Mouse (Mus musculus): ENCODE results near the gene Ebpl. TPM values are rescaled to one million over a fixed set of nuclear protein-coding genes. Genes with fewer than 3 reads are reported as not detected.
"Not testable (repeated sequence)": the region's sequence is repeated elsewhere in the genome, so short reads cannot be mapped to it uniquely, and the experiment has no call there.

The Ebpl gene
- polyA plus RNA-seq, 1 experiment from 2014 or later: 4.0 TPM

DNA sequence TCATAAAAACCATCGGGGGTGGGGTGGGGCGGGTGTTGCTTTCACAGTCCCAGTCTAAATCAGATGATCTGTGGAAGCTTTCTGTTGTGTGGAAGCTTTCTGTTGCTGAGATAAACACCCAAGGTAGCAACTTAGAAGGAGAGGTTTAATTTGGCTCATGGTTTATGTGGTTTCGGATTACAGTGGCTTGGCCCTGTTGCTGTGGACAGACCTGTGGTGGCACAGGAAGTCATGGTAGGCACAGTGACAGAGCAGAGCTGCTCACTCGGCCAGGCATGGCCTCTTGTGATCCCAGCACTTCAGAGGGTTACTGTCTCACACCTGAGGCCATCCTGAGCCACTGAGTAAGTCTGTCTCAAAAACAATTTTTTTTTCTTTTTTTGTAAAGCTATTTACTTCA, 20.9 kb downstream of the Ebpl start:
- no peak overlapping the region for H3K4me2 ChIP-seq (ENCODE audit: low read depth, low read length)
- H3K9me3 ChIP-seq (replicated peaks; ENCODE audit: control insufficient read depth, low read length): no peaks in the 10 kb centered on the region
- H3K27ac ChIP-seq (ENCODE audit: low read length): no peak overlapping the region
- H3K27me3 ChIP-seq (ENCODE audit: control insufficient read depth, insufficient read depth, low read length): no peaks in the 10 kb centered on the region
- H3K36me3 ChIP-seq (ENCODE audit: control insufficient read depth, insufficient read depth): no peaks in the 10 kb centered on the region
- H3K4me3 ChIP-seq (ENCODE audit: low read length): no peak overlapping the region
- no peaks in the 10 kb centered on the region for H3K4me1 ChIP-seq (ENCODE audit: control insufficient read depth, insufficient read depth, low read length)
- no peak overlapping the region for H3K9ac ChIP-seq (ENCODE audit: low read length)
- 80% methylated on average over 4 of the region's 4 CpGs for WGBS
- no peak for ATAC-seq (replicated peaks; ENCODE audit: extremely low read depth, insufficient read depth, low FRiP score)

DNA sequence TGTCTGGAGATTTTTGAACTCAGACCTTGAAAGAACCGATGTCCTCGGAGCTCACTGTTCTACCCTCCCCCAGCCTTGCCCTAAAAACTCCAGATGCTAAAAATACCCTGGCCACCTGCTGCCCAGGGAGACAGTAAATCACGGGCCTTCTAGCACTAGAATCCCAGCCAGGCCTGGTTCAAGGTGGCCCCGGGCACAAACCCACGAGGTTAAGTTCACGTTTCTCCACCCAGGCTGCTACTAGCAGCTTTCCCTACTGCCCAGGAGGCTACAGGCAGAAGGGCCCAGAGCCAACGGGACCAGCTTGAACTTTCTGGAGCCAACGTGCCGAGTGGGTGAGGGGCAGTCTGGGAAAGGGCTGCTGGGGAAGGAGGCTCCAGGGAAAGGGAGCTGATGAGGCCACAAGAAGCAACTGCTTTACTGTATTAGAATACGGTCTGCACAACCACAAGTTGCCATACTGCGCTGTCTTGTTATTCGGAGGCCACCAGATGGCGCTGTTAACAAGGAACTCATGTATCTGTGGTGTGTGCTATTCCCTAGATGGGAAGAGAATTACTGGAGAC, 29.2 kb downstream of the Ebpl start:
- Histone ChIP-seq H3K36me3 (ENCODE audit: control insufficient read depth, insufficient read depth) (no peaks in the 10 kb centered on the region), H3K27ac (ENCODE audit: low read length) (peak overlapping the region; percentile 85), H3K27me3 (ENCODE audit: control insufficient read depth, insufficient read depth, low read length) (no peaks in the 10 kb centered on the region), H3K9me3 (replicated peaks; ENCODE audit: control insufficient read depth, low read length) (no peaks in the 10 kb centered on the region), H3K4me3 (ENCODE audit: low read length) (no peak overlapping the region), H3K4me2 (ENCODE audit: low read depth, low read length) (peak overlapping the region; percentile 57), H3K9ac (ENCODE audit: low read length) (peak overlapping the region; percentile 67), H3K4me1 (ENCODE audit: control insufficient read depth, insufficient read depth, low read length) (peaks cover 14% of the 10 kb centered on the region)
- peak; percentile 81 for ATAC-seq (replicated peaks; ENCODE audit: extremely low read depth, insufficient read depth, low FRiP score)
- 12% methylated on average over 13 of the region's 13 CpGs for WGBS

DNA sequence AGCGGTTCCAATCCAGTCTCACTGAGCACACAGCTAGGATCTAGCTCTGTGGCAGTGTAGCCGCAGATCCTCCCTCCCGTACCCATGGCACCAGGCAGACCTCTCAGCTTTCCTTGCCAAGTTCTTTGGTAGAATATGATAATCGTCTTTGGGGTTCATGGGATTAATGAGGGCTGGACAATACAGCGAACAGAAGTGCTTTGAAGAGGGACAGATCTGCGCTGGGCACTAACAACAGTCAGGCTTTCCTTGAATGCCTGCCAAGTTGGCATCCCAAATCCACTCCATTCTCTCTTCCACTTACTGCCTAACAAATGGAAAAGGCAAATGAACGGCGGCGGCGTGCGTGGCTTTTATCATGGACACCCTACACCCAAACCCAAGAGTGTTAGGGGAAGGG, 29.6 kb downstream of the Ebpl start:
- H3K4me2 ChIP-seq (ENCODE audit: low read depth, low read length): peak overlapping the region; percentile 57
- 59% methylated on average over 11 of the region's 11 CpGs for WGBS
- ATAC-seq (replicated peaks; ENCODE audit: extremely low read depth, insufficient read depth, low FRiP score): no peak

DNA sequence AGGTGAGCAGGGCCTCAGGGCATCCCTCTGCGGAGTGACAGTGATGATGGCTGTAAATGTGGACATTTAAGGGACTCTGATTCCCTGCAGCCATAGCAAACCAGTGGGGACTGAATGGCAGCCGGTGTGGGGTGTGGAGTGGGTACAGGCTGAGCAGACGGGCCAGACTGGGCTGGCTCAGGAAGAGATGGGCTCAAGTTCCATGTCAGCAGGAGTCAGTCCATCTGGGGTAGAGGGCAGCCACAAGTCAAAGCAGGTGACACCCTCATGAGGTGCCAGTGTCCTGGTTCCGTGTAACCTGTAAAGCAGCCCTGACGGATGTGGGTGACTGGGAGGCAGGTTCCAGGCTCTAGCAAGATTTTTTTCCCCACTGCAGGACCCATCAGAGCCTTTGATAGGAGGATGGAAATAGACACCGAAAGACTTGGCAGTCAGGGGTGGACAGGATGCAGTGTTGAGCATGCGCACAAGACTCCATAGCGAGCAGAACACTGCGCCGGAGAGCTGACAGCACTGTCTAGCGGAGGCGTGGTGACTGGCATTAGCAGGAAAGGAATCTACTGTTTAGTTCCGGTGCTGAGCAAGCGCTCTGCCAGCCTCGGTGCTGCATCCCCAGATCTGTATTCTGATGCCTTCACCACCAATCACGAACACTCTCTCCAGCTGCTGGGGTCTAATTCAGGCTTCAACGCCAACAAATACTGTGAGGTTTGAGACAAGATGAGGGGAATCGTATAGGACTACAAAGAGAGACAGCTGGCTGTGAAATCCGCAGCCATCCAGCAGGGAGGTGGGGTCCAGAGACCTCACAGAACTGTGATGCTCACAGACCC, 32.4 kb downstream of the Ebpl start:
- no peaks in the 10 kb centered on the region for H3K36me3 ChIP-seq (ENCODE audit: control insufficient read depth, insufficient read depth)
- peak overlapping the region; percentile 63 for H3K4me2 ChIP-seq (ENCODE audit: low read depth, low read length)
- H3K4me1 ChIP-seq (ENCODE audit: control insufficient read depth, insufficient read depth, low read length): peaks cover 14% of the 10 kb centered on the region
- H3K9me3 ChIP-seq (replicated peaks; ENCODE audit: control insufficient read depth, low read length): no peaks in the 10 kb centered on the region; the same call in 1 of the 2 replicates
- 31% methylated on average over 19 of the region's 19 CpGs for WGBS
- H3K27me3 ChIP-seq (ENCODE audit: control insufficient read depth, insufficient read depth, low read length): no peaks in the 10 kb centered on the region
- H3K4me3 ChIP-seq (ENCODE audit: low read length): peak overlapping the region; percentile 29
- peak overlapping the region; percentile 52 for H3K9ac ChIP-seq (ENCODE audit: low read length)
- H3K27ac ChIP-seq (ENCODE audit: low read length): 0 out of 2 replicates have a peak overlapping the region, but pooled peaks have one; percentile 2
- ATAC-seq (replicated peaks; ENCODE audit: extremely low read depth, insufficient read depth, low FRiP score): peak; percentile 74

More for the DNA sequence above, 29.6 kb downstream of the Ebpl start:
- no peak overlapping the region for H3K4me3 ChIP-seq (ENCODE audit: low read length)
- peak overlapping the region; percentile 46 for H3K9ac ChIP-seq (ENCODE audit: low read length)
- H3K27ac ChIP-seq (ENCODE audit: low read length): peak overlapping the region; percentile 85
- H3K9me3 ChIP-seq (replicated peaks; ENCODE audit: control insufficient read depth, low read length): no peaks in the 10 kb centered on the region
- peaks cover 14% of the 10 kb centered on the region for H3K4me1 ChIP-seq (ENCODE audit: control insufficient read depth, insufficient read depth, low read length)
- H3K36me3 ChIP-seq (ENCODE audit: control insufficient read depth, insufficient read depth): no peaks in the 10 kb centered on the region
- H3K27me3 ChIP-seq (ENCODE audit: control insufficient read depth, insufficient read depth, low read length): no peaks in the 10 kb centered on the region

DNA sequence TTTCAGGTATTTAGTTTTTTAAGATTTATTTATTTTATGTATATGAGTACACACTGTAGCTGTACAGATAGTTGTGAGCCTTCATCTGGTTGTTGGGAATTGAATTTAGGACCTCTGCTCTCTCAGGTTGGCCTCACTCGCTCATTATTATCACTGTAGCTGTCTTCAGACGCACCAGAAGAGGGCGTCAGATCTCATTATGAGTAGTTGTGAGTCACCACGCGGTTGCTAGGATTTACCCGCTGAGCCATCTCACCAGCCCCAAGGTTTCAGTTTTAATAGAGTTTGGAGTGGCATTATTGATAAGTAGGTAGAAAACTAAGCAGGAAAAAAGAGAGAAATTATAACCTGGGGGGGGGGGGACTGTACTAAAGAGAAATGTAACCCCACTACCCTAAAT, 33.2 kb downstream of the Ebpl start:
- not testable (repeated sequence) for H3K36me3 ChIP-seq (ENCODE audit: control insufficient read depth, insufficient read depth); H3K27me3 ChIP-seq (ENCODE audit: control insufficient read depth, insufficient read depth, low read length); H3K4me3 ChIP-seq (ENCODE audit: low read length); H3K9me3 ChIP-seq (replicated peaks; ENCODE audit: control insufficient read depth, low read length); H3K9ac ChIP-seq (ENCODE audit: low read length); H3K27ac ChIP-seq (ENCODE audit: low read length); H3K4me2 ChIP-seq (ENCODE audit: low read depth, low read length); ATAC-seq (replicated peaks; ENCODE audit: extremely low read depth, insufficient read depth, low FRiP score)
- H3K4me1 ChIP-seq (ENCODE audit: control insufficient read depth, insufficient read depth, low read length): peaks cover 14% of the 10 kb centered on the region
- 27% methylated on average over 6 of the region's 6 CpGs for WGBS

DNA sequence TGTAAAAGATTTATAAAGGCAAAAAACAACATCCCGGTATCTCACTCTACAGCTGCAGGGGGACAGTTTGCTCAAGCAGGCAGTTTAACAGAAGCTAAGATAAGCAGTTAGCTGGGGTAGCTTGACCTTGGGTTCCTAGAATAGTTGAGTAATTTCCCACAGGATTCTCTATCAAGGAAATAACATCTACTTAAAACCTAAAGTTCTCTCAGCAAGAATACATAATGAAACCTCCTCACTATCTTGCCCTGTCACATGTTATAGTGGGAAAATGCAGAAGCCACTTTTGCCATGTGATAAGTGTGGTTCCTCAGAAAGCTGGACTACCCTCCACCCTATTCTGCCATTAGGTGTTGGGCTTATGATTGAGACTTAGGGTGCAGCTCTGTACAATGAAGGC, 37.5 kb downstream of the Ebpl start:
- H3K27ac ChIP-seq (ENCODE audit: low read length): no peak overlapping the region
- peaks cover 4% of the 10 kb centered on the region; the same call in 1 of the 2 replicates for H3K4me1 ChIP-seq (ENCODE audit: control insufficient read depth, insufficient read depth, low read length)
- peaks cover 5% of the 10 kb centered on the region for H3K9me3 ChIP-seq (replicated peaks; ENCODE audit: control insufficient read depth, low read length)
- whole genome bisulfite sequencing: 93% methylated on average over 1 of the region's 1 CpGs
- no peaks in the 10 kb centered on the region for H3K36me3 ChIP-seq (ENCODE audit: control insufficient read depth, insufficient read depth)
- ATAC-seq (replicated peaks; ENCODE audit: extremely low read depth, insufficient read depth, low FRiP score): no peak
- H3K4me3 ChIP-seq (ENCODE audit: low read length): no peak overlapping the region
- no peak overlapping the region for H3K9ac ChIP-seq (ENCODE audit: low read length)
- H3K27me3 ChIP-seq (ENCODE audit: control insufficient read depth, insufficient read depth, low read length): no peaks in the 10 kb centered on the region
- H3K4me2 ChIP-seq (ENCODE audit: low read depth, low read length): no peak overlapping the region

DNA sequence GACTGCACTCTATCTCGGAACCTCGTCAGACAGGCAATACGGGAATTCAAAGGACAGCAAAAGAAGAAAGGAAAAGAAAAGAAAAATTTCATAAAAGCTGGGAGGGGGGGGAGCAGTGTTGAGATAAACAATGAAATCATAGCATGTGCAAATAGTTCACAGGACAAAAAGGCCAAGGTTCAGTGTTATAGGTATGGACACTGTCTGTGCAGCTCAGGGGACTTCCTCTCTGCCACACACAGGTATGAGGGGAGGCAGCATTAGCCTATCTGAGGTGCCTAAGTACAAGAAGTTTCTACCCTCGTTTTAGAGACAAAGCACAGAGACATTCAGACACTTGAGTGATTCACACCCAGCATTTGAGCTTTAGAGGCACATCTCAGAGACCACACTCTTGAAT, 39.0 kb downstream of the Ebpl start:
- Histone ChIP-seq H3K4me3 (ENCODE audit: low read length) (no peak overlapping the region), H3K4me1 (ENCODE audit: control insufficient read depth, insufficient read depth, low read length) (no peaks in the 10 kb centered on the region), H3K9ac (ENCODE audit: low read length) (no peak overlapping the region), H3K36me3 (ENCODE audit: control insufficient read depth, insufficient read depth) (no peaks in the 10 kb centered on the region), H3K9me3 (replicated peaks; ENCODE audit: control insufficient read depth, low read length) (peaks cover 5% of the 10 kb centered on the region), H3K4me2 (ENCODE audit: low read depth, low read length) (no peak overlapping the region), H3K27ac (ENCODE audit: low read length) (no peak overlapping the region), H3K27me3 (ENCODE audit: control insufficient read depth, insufficient read depth, low read length) (no peaks in the 10 kb centered on the region)
- no peak for ATAC-seq (replicated peaks; ENCODE audit: extremely low read depth, insufficient read depth, low FRiP score)
- 78% methylated on average over 4 of the region's 4 CpGs for WGBS

DNA sequence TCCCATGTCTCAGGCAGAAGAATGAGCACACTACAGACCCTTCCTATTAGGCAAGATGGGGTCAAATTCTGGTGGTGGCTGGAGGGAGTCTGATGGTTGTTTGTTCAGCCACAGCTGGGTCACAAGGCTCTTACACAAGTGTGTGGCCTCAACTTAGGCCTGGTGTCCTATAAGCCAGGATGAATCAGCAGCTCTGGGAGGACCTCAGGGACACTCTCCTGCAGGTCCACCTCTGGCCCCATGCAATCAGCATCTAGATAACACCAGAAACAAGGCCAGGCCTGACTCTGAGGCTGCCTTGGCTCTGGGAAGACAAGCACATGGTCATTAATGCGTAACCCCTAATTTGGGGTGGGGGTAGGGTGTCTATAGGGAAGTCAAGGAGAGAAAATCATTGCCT, 39.5 kb downstream of the Ebpl start:
- Histone ChIP-seq H3K9ac (ENCODE audit: low read length) (no peak overlapping the region), H3K36me3 (ENCODE audit: control insufficient read depth, insufficient read depth) (no peaks in the 10 kb centered on the region), H3K27me3 (ENCODE audit: control insufficient read depth, insufficient read depth, low read length) (no peaks in the 10 kb centered on the region), H3K27ac (ENCODE audit: low read length) (no peak overlapping the region), H3K9me3 (replicated peaks; ENCODE audit: control insufficient read depth, low read length) (peaks cover 5% of the 10 kb centered on the region), H3K4me3 (ENCODE audit: low read length) (no peak overlapping the region), H3K4me2 (ENCODE audit: low read depth, low read length) (no peak overlapping the region), H3K4me1 (ENCODE audit: control insufficient read depth, insufficient read depth, low read length) (no peaks in the 10 kb centered on the region)
- 64% methylated on average over 1 of the region's 1 CpGs for WGBS
- ATAC-seq (replicated peaks; ENCODE audit: extremely low read depth, insufficient read depth, low FRiP score): no peak

DNA sequence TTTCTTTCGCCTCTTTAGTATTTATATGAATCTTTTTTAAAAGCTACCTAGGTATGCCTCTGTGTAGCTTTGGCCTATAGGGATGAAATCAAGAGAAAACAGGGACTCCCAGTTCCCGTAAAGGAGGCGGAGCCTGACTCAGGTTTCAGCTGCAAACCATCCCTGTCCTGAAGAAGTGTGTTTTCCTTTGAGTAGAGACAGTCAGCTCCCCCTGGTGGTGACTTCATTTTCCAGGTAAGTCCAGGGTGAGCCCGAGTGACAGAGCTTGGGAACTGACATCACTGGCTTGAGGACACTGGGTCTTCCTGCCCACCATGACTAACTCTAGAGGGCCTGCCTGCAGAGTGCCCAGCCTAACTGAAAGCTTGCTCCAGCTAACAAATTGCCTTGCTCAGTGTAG, 43.4 kb downstream of the Ebpl start:
- 32% methylated on average over 4 of the region's 4 CpGs for WGBS
- Histone ChIP-seq H3K36me3 (ENCODE audit: control insufficient read depth, insufficient read depth) (no peaks in the 10 kb centered on the region), H3K27ac (ENCODE audit: low read length) (no peak overlapping the region), H3K4me1 (ENCODE audit: control insufficient read depth, insufficient read depth, low read length) (no peaks in the 10 kb centered on the region), H3K27me3 (ENCODE audit: control insufficient read depth, insufficient read depth, low read length) (no peaks in the 10 kb centered on the region), H3K9ac (ENCODE audit: low read length) (no peak overlapping the region), H3K9me3 (replicated peaks; ENCODE audit: control insufficient read depth, low read length) (no peaks in the 10 kb centered on the region), H3K4me2 (ENCODE audit: low read depth, low read length) (no peak overlapping the region), H3K4me3 (ENCODE audit: low read length) (no peak overlapping the region)
- ATAC-seq (replicated peaks; ENCODE audit: extremely low read depth, insufficient read depth, low FRiP score): no peak
